ENCODE assay signal across 8 mouse cellular contexts in the genomic region with DNA sequence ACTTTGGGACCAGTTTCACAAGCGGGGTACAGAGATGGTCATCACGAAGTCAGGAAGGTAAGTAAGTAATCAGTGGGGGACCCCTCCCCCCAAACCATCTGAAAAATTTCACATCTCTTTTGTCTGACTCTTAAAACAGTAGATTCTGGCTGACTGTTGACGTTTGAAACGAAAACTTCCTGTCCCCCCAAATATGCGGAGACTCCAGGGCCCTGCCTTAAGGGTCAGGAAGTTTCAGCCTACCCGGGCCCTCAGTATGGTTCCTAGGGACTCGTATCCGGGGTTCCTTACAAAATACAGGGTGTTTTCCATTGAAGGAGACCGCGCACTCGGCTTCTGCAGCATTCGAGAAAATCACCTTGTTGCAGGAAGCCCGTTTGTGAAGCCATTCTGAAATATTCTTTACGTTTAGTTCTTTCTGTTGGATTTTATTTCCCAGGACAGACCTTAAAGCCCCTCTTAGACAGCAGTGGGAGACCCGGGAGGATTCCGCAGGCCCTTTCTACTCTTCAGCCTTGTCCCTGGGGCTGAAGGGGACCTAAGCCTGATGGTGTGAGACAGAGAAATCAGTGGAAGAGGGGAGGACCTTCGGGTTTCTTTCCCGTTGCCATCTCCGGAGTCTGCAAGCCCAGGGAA. TPM values are rescaled to one million over a fixed set of nuclear protein-coding genes. Genes with fewer than 3 reads are reported as not detected.
DNase-seq lines count a peak whose midpoint lies in the region; ATAC-seq and TF ChIP-seq lines count a peak whose summit lies in the region.

No protein-coding gene starts in this region.

- TF ChIP-seq CTCF in kidney, adult 2 months (conservative IDR thresholded peaks at IDR 0.05; ENCODE audit: insufficient read depth, insufficient read length, low read depth, low read length): no peak

- H3K9me3 ChIP-seq in hindbrain, embryonic 12.5 days (replicated peaks): no peaks in the 10 kb centered on the region
- H3K9me3 ChIP-seq in midbrain, embryonic 13.5 days: no peaks in the 10 kb centered on the region

- H3K4me3 ChIP-seq in kidney, adult 2 months (ENCODE audit: insufficient read depth, low read depth, low read length): peak overlapping the region; percentile 65
- peak overlapping the region; percentile 23 for H3K4me3 ChIP-seq in hindbrain, embryonic 12.5 days
- H3K4me3 ChIP-seq in midbrain, embryonic 13.5 days (replicated peaks): peak overlapping the region; percentile 33

- DNase-seq in kidney, adult 2 months: no peak
- DNase-seq in kidney, postnatal 14 days: no peak
- DNase-seq in adipocyte (ENCODE audit: low spot score): peak; percentile 39
- no peak for DNase-seq in right cerebral cortex, postnatal 25 days
- DNase-seq in layer of hippocampus, postnatal 10 days (ENCODE audit: low spot score in 2 of 2): no peak
- no peak for DNase-seq in left cerebral cortex, postnatal 36 days (ENCODE audit: low spot score in 2 of 2)

- no peaks in the 10 kb centered on the region for H3K36me3 ChIP-seq in kidney, adult 2 months (ENCODE audit: control insufficient read depth, insufficient read depth, low read length)
- H3K36me3 ChIP-seq in hindbrain, embryonic 12.5 days: no peaks in the 10 kb centered on the region
- H3K36me3 ChIP-seq in midbrain, embryonic 13.5 days: no peaks in the 10 kb centered on the region

- no peak overlapping the region for H3K9ac ChIP-seq in hindbrain, embryonic 12.5 days
- H3K9ac ChIP-seq in midbrain, embryonic 13.5 days (replicated peaks): no peak overlapping the region

- peak overlapping the region; percentile 50; the same call in 1 of the 2 replicates for H3K4me2 ChIP-seq in hindbrain, embryonic 12.5 days (replicated peaks)
- H3K4me2 ChIP-seq in midbrain, embryonic 13.5 days (replicated peaks): no peak overlapping the region

- no peak for TF ChIP-seq POLR2A in kidney, adult 2 months (IDR thresholded peaks at IDR 0.05; ENCODE audit: low read depth, low read length)

- intact Hi-C loops in left cerebral cortex, postnatal 36 days (cut with DNase I): loop anchor here (5.0 kb wide), 1 partner anchor 760 kb away; a partner anchor contains a TSS

- no peaks in the 10 kb centered on the region for H3K4me1 ChIP-seq in kidney, adult 2 months (ENCODE audit: control insufficient read depth, insufficient read depth, low read length)
- H3K4me1 ChIP-seq in hindbrain, embryonic 12.5 days: peaks cover 16% of the 10 kb centered on the region
- H3K4me1 ChIP-seq in midbrain, embryonic 13.5 days (replicated peaks): peaks cover 18% of the 10 kb centered on the region

- H3K27ac ChIP-seq in kidney, adult 2 months (ENCODE audit: insufficient read depth, low read depth, low read length): peak overlapping the region; percentile 42; the same call in 1 of the 2 replicates
- 0 out of 2 replicates have a peak overlapping the region, but pooled peaks have one; percentile 12 for H3K27ac ChIP-seq in hindbrain, embryonic 12.5 days
- no peak overlapping the region for H3K27ac ChIP-seq in midbrain, embryonic 13.5 days

- peaks cover 3% of the 10 kb centered on the region; the same call in 1 of the 2 replicates for H3K27me3 ChIP-seq in kidney, adult 2 months (replicated peaks; ENCODE audit: control insufficient read depth, insufficient read depth, low read length)
- peaks cover 92% of the 10 kb centered on the region for H3K27me3 ChIP-seq in hindbrain, embryonic 12.5 days
- peaks cover 97% of the 10 kb centered on the region for H3K27me3 ChIP-seq in midbrain, embryonic 13.5 days

- 9% methylated on average over 19 of the region's 19 CpGs for WGBS in kidney, adult 2 months
- under 1% methylated on average over 19 of the region's 19 CpGs for WGBS in hindbrain, embryonic 12.5 days
- under 1% methylated on average over 19 of the region's 19 CpGs for WGBS in midbrain, embryonic 13.5 days

- ATAC-seq in hindbrain, embryonic 12.5 days (ENCODE audit: low FRiP score): no peak
- ATAC-seq in midbrain, embryonic 13.5 days: no peak

RNA-seq across cellular contexts. Expression of a gene that starts 2.0 kb away (rescaled TPM):
- polyA plus RNA-seq in kidney, adult 2 months (2012; rRNA removed): 6.9 and 12.2 TPM in 2 replicates
- 8.9 and 10.3 TPM in 2 replicates for polyA plus RNA-seq in hindbrain, embryonic 12.5 days (2016; fragmentation: Nextera tagmentation; extraction: Ambion mirVana)
- 1.6 and 2.3 TPM in 2 replicates for polyA plus RNA-seq in midbrain, embryonic 13.5 days (2015; fragmentation: Nextera tagmentation; extraction: Ambion mirVana)
- total RNA-seq in layer of hippocampus, postnatal 10 days (2021): 1 to 10 TPM; 3.0 to 3.6 TPM
- 1 to 10 TPM; 4.3 to 4.9 TPM for total RNA-seq in left cerebral cortex, postnatal 36 days (2021)
